ENCODE assay signal across 20 mouse cellular contexts in the genomic region with DNA sequence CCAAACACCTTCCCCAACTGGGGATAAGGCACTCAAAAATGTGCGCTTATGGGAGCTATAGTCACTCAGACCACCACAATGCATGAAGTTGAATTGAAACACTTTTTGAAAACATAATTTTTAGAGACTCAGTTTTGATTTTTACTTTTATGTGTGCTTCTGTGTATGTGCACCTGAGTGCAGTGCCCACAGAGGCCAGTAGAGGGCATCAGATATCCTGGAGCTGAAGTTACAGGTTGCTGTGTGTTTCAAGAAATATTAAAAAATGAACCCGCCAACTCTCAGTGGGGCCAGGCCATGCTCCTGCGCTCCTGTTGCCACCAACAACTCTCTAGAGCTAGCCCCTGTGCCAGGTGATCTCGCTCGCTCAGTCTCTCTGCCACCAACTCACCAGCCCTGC. TPM values are rescaled to one million over a fixed set of nuclear protein-coding genes. Genes with fewer than 3 reads are reported as not detected.
A peak's percentile ranks its signal among the peaks of the same experiment; 100 is the strongest.
DNase-seq lines count a peak whose midpoint lies in the region; ATAC-seq and TF ChIP-seq lines count a peak whose summit lies in the region.
"Had no signal": no experiment of that assay in that cellular context is flagged by ENCODE, and none has a peak within 500 bp of the region (broad histone marks: within the 10 kb centered on the region; RNA-seq: fewer than 3 reads in every experiment).

No protein-coding gene starts in this region.

- no peak overlapping the region for H3K27ac ChIP-seq in liver, postnatal 0 days (ENCODE audit: low read depth)
- H3K27ac ChIP-seq in liver, embryonic 12.5 days = no peak overlapping the region
- no peak overlapping the region for H3K27ac ChIP-seq in CH12.LX (ENCODE audit: insufficient read depth, low read depth)
- no peak overlapping the region for H3K27ac ChIP-seq in neural tube, embryonic 15.5 days (replicated peaks)
- H3K27ac ChIP-seq: embryonic facial prominence, embryonic 13.5 days had no signal

- no peaks in the 10 kb centered on the region for H3K9me3 ChIP-seq in liver, postnatal 0 days (ENCODE audit: low read length)
- peaks cover 15% of the 10 kb centered on the region for H3K9me3 ChIP-seq in liver, embryonic 12.5 days (replicated peaks)
- peaks cover 12% of the 10 kb centered on the region for H3K9me3 ChIP-seq in CH12.LX (replicated peaks; ENCODE audit: low read length)
- no peaks in the 10 kb centered on the region for H3K9me3 ChIP-seq in neural tube, embryonic 15.5 days (replicated peaks)

- no peak overlapping the region for H3K4me3 ChIP-seq in liver, postnatal 0 days (ENCODE audit: low read depth, low read length)
- H3K4me3 ChIP-seq in liver, embryonic 12.5 days = no peak overlapping the region
- no peak overlapping the region for H3K4me3 ChIP-seq in CH12.LX (replicated peaks in 1 of 3; ENCODE audit: low read depth in 2 of 3, low read length in 2 of 3, poor library complexity in 1 of 3)
- no peak overlapping the region for H3K4me3 ChIP-seq in neural tube, embryonic 15.5 days (replicated peaks)
- H3K4me3 ChIP-seq: embryonic facial prominence, embryonic 13.5 days; myocyte had no signal

- TF ChIP-seq RAD21 in CH12.LX (IDR thresholded peaks at IDR 0.05; ENCODE audit: low read depth, low read length) = peak; percentile 29

- TF ChIP-seq CTCF in liver, postnatal 0 days (IDR thresholded peaks at IDR 0.05; ENCODE audit: low read depth) = peak; percentile 43; the same call in 1 of the 2 replicates
- peak in 1 of 2 experiments; percentile 53; a peak in 2 of 4 replicates for TF ChIP-seq CTCF in CH12.LX (conservative IDR thresholded peaks at IDR 0.05 in 1 of 2, IDR thresholded peaks at IDR 0.05 in 1 of 2; ENCODE audit: low read depth in 2 of 2, low read length in 2 of 2)
- TF ChIP-seq CTCF in brain, embryonic 14.5 days (IDR thresholded peaks at IDR 0.05; ENCODE audit: borderline replicate concordance, extremely low read depth, insufficient read depth, insufficient read length) = peak; percentile 28; the same call in 1 of the 2 replicates

- no peak overlapping the region for H3K4me2 ChIP-seq in liver, postnatal 0 days (ENCODE audit: low read depth, low read length)
- H3K4me2 ChIP-seq in liver, embryonic 12.5 days = no peak overlapping the region
- no peak overlapping the region for H3K4me2 ChIP-seq in CH12.LX (ENCODE audit: insufficient read depth, low read depth, poor library complexity, severe bottlenecking)
- no peak overlapping the region for H3K4me2 ChIP-seq in neural tube, embryonic 15.5 days
- H3K4me2 ChIP-seq: embryonic facial prominence, embryonic 13.5 days; midbrain, embryonic 11.5 days had no signal

- no peak for TF ChIP-seq EP300 in liver, postnatal 0 days (IDR thresholded peaks at IDR 0.05; ENCODE audit: low read depth)
- no peak for TF ChIP-seq EP300 in CH12.LX (IDR thresholded peaks at IDR 0.05; ENCODE audit: low read length)

- DNase-seq in CD4-positive, CD25-positive, alpha-beta regulatory T cell, adult 2 months (ENCODE audit: low read depth, low spot score) = peak; percentile 60
- no peak for DNase-seq in liver, postnatal 0 days
- no peak for DNase-seq in CH12.LX (ENCODE audit: extremely low read depth)
- no peak for DNase-seq in brain, embryonic 14.5 days (ENCODE audit: low read depth)
- DNase-seq in cerebellum, postnatal 36 days = no peak
- DNase-seq: adrenal gland, postnatal 36 days; gastrocnemius, postnatal 36 days; kidney, postnatal 25 days; right cerebral cortex, adult 18-20 months; thymus, adult 18-20 months had no signal

- no peaks in the 10 kb centered on the region for H3K27me3 ChIP-seq in liver, postnatal 0 days (ENCODE audit: insufficient read depth, low read length)
- peaks cover 9% of the 10 kb centered on the region; the same call in 1 of the 2 replicates for H3K27me3 ChIP-seq in liver, embryonic 12.5 days (replicated peaks)
- H3K27me3 ChIP-seq in CH12.LX (replicated peaks) = no peaks in the 10 kb centered on the region
- H3K27me3 ChIP-seq in neural tube, embryonic 15.5 days (replicated peaks) = peaks cover 4% of the 10 kb centered on the region; the same call in 1 of the 2 replicates

- dilution Hi-C loops in CH12.LX (cut with MboI; ENCODE audit: extremely low pct_ligation_motif_present, extremely low pct_unique_long_range_greater_than_20kb, low sequenced_read_pairs) = no loop called here

- peaks cover 3% of the 10 kb centered on the region for H3K4me1 ChIP-seq in liver, postnatal 0 days (ENCODE audit: insufficient read depth)
- no peaks in the 10 kb centered on the region for H3K4me1 ChIP-seq in liver, embryonic 12.5 days
- H3K4me1 ChIP-seq in CH12.LX (ENCODE audit: control insufficient read depth in 1 of 2, insufficient read depth in 2 of 2) = peaks cover 6 to 19% of the 10 kb centered on the region in 2 experiments
- no peaks in the 10 kb centered on the region for H3K4me1 ChIP-seq in neural tube, embryonic 15.5 days
- H3K4me1 ChIP-seq: embryonic facial prominence, embryonic 13.5 days had no signal

- H3K36me3 ChIP-seq in liver, postnatal 0 days (replicated peaks; ENCODE audit: insufficient read depth, low read length) = no peaks in the 10 kb centered on the region
- H3K36me3 ChIP-seq in liver, embryonic 12.5 days = no peaks in the 10 kb centered on the region
- no peaks in the 10 kb centered on the region for H3K36me3 ChIP-seq in CH12.LX (replicated peaks in 1 of 2; ENCODE audit: control insufficient read depth in 1 of 2, insufficient read depth in 1 of 2, low read length in 1 of 2)
- no peaks in the 10 kb centered on the region for H3K36me3 ChIP-seq in neural tube, embryonic 15.5 days
- H3K36me3 ChIP-seq: embryonic facial prominence, embryonic 13.5 days; G1E had no signal

- in situ Hi-C loops in CH12.LX (cut with MboI; ENCODE audit: low pct_ligation_motif_present, low pct_unique_long_range_greater_than_20kb, low sequenced_read_pairs) = no loop called here

- no peaks in the 10 kb centered on the region for H3K79me2 ChIP-seq in CH12.LX (replicated peaks; ENCODE audit: control insufficient read depth, extremely low read depth, insufficient read depth, poor library complexity, severe bottlenecking)

- WGBS in liver, postnatal 0 days (ENCODE audit: insufficient replicate concordance) = 95% methylated on average over 5 of the region's 5 CpGs
- WGBS in liver, embryonic 12.5 days (ENCODE audit: insufficient replicate concordance) = 85% methylated on average over 5 of the region's 5 CpGs
- 94% methylated on average over 5 of the region's 5 CpGs for WGBS in neural tube, embryonic 15.5 days

- no peak for TF ChIP-seq POLR2A in CH12.LX (IDR thresholded peaks at IDR 0.05; ENCODE audit: low read depth, low read length)
- no peak for TF ChIP-seq POLR2A in brain, embryonic 14.5 days (IDR thresholded peaks at IDR 0.05; ENCODE audit: borderline replicate concordance, extremely low read depth, insufficient read depth, insufficient read length, poor library complexity, severe bottlenecking)

- no peak overlapping the region for H3K9ac ChIP-seq in liver, postnatal 0 days (replicated peaks)
- no peak overlapping the region for H3K9ac ChIP-seq in liver, embryonic 12.5 days
- no peak overlapping the region for H3K9ac ChIP-seq in CH12.LX (ENCODE audit: insufficient read depth, low read depth)
- no peak overlapping the region for H3K9ac ChIP-seq in neural tube, embryonic 15.5 days (replicated peaks)
- H3K9ac ChIP-seq: embryonic facial prominence, embryonic 13.5 days had no signal

- ATAC-seq in CD4-positive, CD25-positive, alpha-beta regulatory T cell, adult 4 months = no peak
- no peak for ATAC-seq in liver, postnatal 0 days
- no peak for ATAC-seq in liver, embryonic 12.5 days
- no peak for ATAC-seq in neural tube, embryonic 15.5 days (ENCODE audit: low FRiP score)
- ATAC-seq: activated CD4-positive, CD25-positive, alpha-beta regulatory T cell, adult 4 months had no signal

RNA-seq across cellular contexts. Expression of a gene that starts 14.8 kb away (rescaled TPM):
- 100 to 1,000 TPM; 163 to 238 TPM for polyA plus RNA-seq in CD4-positive, CD25-positive, alpha-beta regulatory T cell, adult 4 months (2017; shearing (Covaris generic))
- 8.8 and 9.3 TPM in 2 replicates for polyA plus RNA-seq in liver, postnatal 0 days (2015; fragmentation: Nextera tagmentation; extraction: Ambion mirVana)
- 2.3 and 2.6 TPM in 2 replicates for polyA plus RNA-seq in liver, embryonic 12.5 days (2016; fragmentation: Nextera tagmentation; extraction: Ambion mirVana)
- total RNA-seq in CH12.LX (2012; rRNA removed) (164 and 184 TPM in 2 replicates), CH12.LX (2014; rRNA removed) (90.1 and 102 TPM in 2 replicates)
- polyA plus RNA-seq in CH12.LX (2012; ENCODE audit: insufficient read length, low read depth) = 157 and 161 TPM in 2 replicates
- polyA plus RNA-seq in brain, embryonic 14.5 days (2012; rRNA removed) = 1.8 and 2.1 TPM in 2 replicates
- 3.5 and 12.0 TPM in 2 replicates for polyA plus RNA-seq in neural tube, embryonic 15.5 days (2015; fragmentation: Nextera tagmentation; extraction: Ambion mirVana)

RNA-seq across cellular contexts. Expression of a gene that starts 15.0 kb away (rescaled TPM):
- 100 to 1,000 TPM; 280 to 324 TPM for polyA plus RNA-seq in CD4-positive, CD25-positive, alpha-beta regulatory T cell, adult 4 months (2017; shearing (Covaris generic))
- 20.4 and 22.9 TPM in 2 replicates for polyA plus RNA-seq in liver, postnatal 0 days (2015; fragmentation: Nextera tagmentation; extraction: Ambion mirVana)
- 4.5 and 5.0 TPM in 2 replicates for polyA plus RNA-seq in liver, embryonic 12.5 days (2016; fragmentation: Nextera tagmentation; extraction: Ambion mirVana)
- 435 and 547 TPM in 2 replicates for total RNA-seq in CH12.LX (2012; rRNA removed)
- 156 and 159 TPM in 2 replicates for total RNA-seq in CH12.LX (2014; rRNA removed)
- polyA plus RNA-seq in CH12.LX (2012; ENCODE audit: insufficient read length, low read depth) = 192 and 196 TPM in 2 replicates
- polyA plus RNA-seq in brain, embryonic 14.5 days (2012; rRNA removed) = 0.86 and 1.1 TPM in 2 replicates
- 2.1 and 35.0 TPM in 2 replicates for polyA plus RNA-seq in neural tube, embryonic 15.5 days (2015; fragmentation: Nextera tagmentation; extraction: Ambion mirVana)

RNA-seq across cellular contexts. Expression of a gene that starts 19.7 kb away (rescaled TPM):
- 1 to 10 TPM; 3.4 to 6.2 TPM for polyA plus RNA-seq in CD4-positive, CD25-positive, alpha-beta regulatory T cell, adult 4 months (2017; shearing (Covaris generic))
- 3.9 and 4.0 TPM in 2 replicates for polyA plus RNA-seq in liver, postnatal 0 days (2015; fragmentation: Nextera tagmentation; extraction: Ambion mirVana)
- polyA plus RNA-seq in liver, embryonic 12.5 days (2016; fragmentation: Nextera tagmentation; extraction: Ambion mirVana) = 0.21 and 0.45 TPM in 2 replicates
- total RNA-seq in CH12.LX (2012; rRNA removed) (60.7 and 67.0 TPM in 2 replicates), CH12.LX (2014; rRNA removed) (77.4 and 102 TPM in 2 replicates)
- polyA plus RNA-seq in CH12.LX (2012; ENCODE audit: insufficient read length, low read depth) = 147 and 149 TPM in 2 replicates
- polyA plus RNA-seq in brain, embryonic 14.5 days (2012; rRNA removed) = 0.82 and 1.1 TPM in 2 replicates
- polyA plus RNA-seq in neural tube, embryonic 15.5 days (2015; fragmentation: Nextera tagmentation; extraction: Ambion mirVana) = 0.29 and 4.2 TPM in 2 replicates
- polyA plus RNA-seq: myocyte had no signal

RNA-seq across cellular contexts. Expression of a gene that starts 25.0 kb away (rescaled TPM):
- polyA plus RNA-seq in CD4-positive, CD25-positive, alpha-beta regulatory T cell, adult 4 months (2017; shearing (Covaris generic)) = 100 to 1,000 TPM; 781 to 871 TPM
- 49.7 and 51.6 TPM in 2 replicates for polyA plus RNA-seq in liver, postnatal 0 days (2015; fragmentation: Nextera tagmentation; extraction: Ambion mirVana)
- 12.5 and 13.5 TPM in 2 replicates for polyA plus RNA-seq in liver, embryonic 12.5 days (2016; fragmentation: Nextera tagmentation; extraction: Ambion mirVana)
- total RNA-seq in CH12.LX (2012; rRNA removed) (989 and 1,092 TPM in 2 replicates), CH12.LX (2014; rRNA removed) (846 and 857 TPM in 2 replicates)
- 652 and 654 TPM in 2 replicates for polyA plus RNA-seq in CH12.LX (2012; ENCODE audit: insufficient read length, low read depth)
- polyA plus RNA-seq in brain, embryonic 14.5 days (2012; rRNA removed) = 2.0 and 2.4 TPM in 2 replicates
- polyA plus RNA-seq in neural tube, embryonic 15.5 days (2015; fragmentation: Nextera tagmentation; extraction: Ambion mirVana) = 3.8 and 80.4 TPM in 2 replicates

RNA-seq across cellular contexts. Expression of a gene that starts 29.4 kb away (rescaled TPM):
- polyA plus RNA-seq in CD4-positive, CD25-positive, alpha-beta regulatory T cell, adult 4 months (2017; shearing (Covaris generic)) = 10 to 100 TPM in 1 of 2 experiments, 1 to 10 TPM in 1; 3.7 to 27.1 TPM
- 1.9 and 2.1 TPM in 2 replicates for polyA plus RNA-seq in liver, postnatal 0 days (2015; fragmentation: Nextera tagmentation; extraction: Ambion mirVana)
- 0.30 and 0.35 TPM in 2 replicates for polyA plus RNA-seq in liver, embryonic 12.5 days (2016; fragmentation: Nextera tagmentation; extraction: Ambion mirVana)
- 107 and 135 TPM in 2 replicates for total RNA-seq in CH12.LX (2012; rRNA removed)
- 173 and 199 TPM in 2 replicates for total RNA-seq in CH12.LX (2014; rRNA removed)
- polyA plus RNA-seq in CH12.LX (2012; ENCODE audit: insufficient read length, low read depth) = 161 and 175 TPM in 2 replicates
- polyA plus RNA-seq in brain, embryonic 14.5 days (2012; rRNA removed) = 0.18 and 0.40 TPM in 2 replicates
- polyA plus RNA-seq in neural tube, embryonic 15.5 days (2015; fragmentation: Nextera tagmentation; extraction: Ambion mirVana) = 0.17 and 5.5 TPM in 2 replicates
- total RNA-seq: G1E; layer of hippocampus, postnatal 10 days had no signal
- polyA plus RNA-seq: G1E; hindbrain, embryonic 11.5 days; midbrain, embryonic 11.5 days; myocyte had no signal

Comparison
In these comparisons a context has a peak if more than half of its experiments do, and no peak if none do; other contexts are left out.
1. RNA of a gene that starts 14.8 kb away (polyA plus RNA-seq): 163 to 238 TPM in CD4-positive, CD25-positive, alpha-beta regulatory T cell, adult 4 months and 157 to 161 TPM in CH12.LX; 8.8 to 9.3 TPM in liver, postnatal 0 days, 3.5 to 12.0 TPM in neural tube, embryonic 15.5 days, 2.3 to 2.6 TPM in liver, embryonic 12.5 days and 1.8 to 2.1 TPM in brain, embryonic 14.5 days; every median in the first group is over 10 times any median in the second.
2. RNA of a gene that starts 19.7 kb away (polyA plus RNA-seq): 147 to 149 TPM in CH12.LX; 3.4 to 6.2 TPM in CD4-positive, CD25-positive, alpha-beta regulatory T cell, adult 4 months, 3.9 to 4.0 TPM in liver, postnatal 0 days, 0.82 to 1.1 TPM in brain, embryonic 14.5 days, 0.29 to 4.2 TPM in neural tube, embryonic 15.5 days and 0.21 to 0.45 TPM in liver, embryonic 12.5 days; every median in the first group is over 10 times any median in the second.